Mouse (Mus musculus) kidney, embryonic 14.5 days (tissue): ENCODE data around the gene Hal. TPM values are rescaled to one million over a fixed set of nuclear protein-coding genes. Genes with fewer than 3 reads are reported as not detected.
A peak's percentile ranks its signal among the peaks of the same experiment; 100 is the strongest.
"Not testable (repeated sequence)": the region's sequence is repeated elsewhere in the genome, so short reads cannot be mapped to it uniquely, and the experiment has no call there.

Source experiments
- ATAC-seq: fragments of 200-750 bp; cut with Nextera tagmentation; 2 replicates; pipeline ENCODE4 v1.8.0; 2017; ENCODE audit warnings: moderate number of reproducible peaks, mild to moderate bottlenecking, moderate TSS enrichment, moderate library complexity; ENCODE audit not compliant: low FRiP score, low TSS enrichment
- H3K27ac ChIP-seq: fragments of 300-500 bp; sonication (generic); 2 replicates; pipeline ENCODE4 v1.5.1; 2014; ENCODE audit warnings: low read depth, mild to moderate bottlenecking, low read length, moderate library complexity, mixed read lengths
- H3K27me3 ChIP-seq: fragments of 300-500 bp; sonication (generic); 2 replicates; pipeline ENCODE4 v1.6.1; 2014; ENCODE audit warnings: mild to moderate bottlenecking, low read length; ENCODE audit not compliant: control insufficient read depth, insufficient read depth
- H3K36me3 ChIP-seq: fragments of 300-500 bp; sonication (generic); 2 replicates; pipeline ENCODE4 v1.6.1; 2014; ENCODE audit warnings: low read length, mixed read lengths; ENCODE audit not compliant: control insufficient read depth, insufficient read depth
- H3K4me1 ChIP-seq: fragments of 300-500 bp; sonication (generic); 2 replicates; pipeline ENCODE4 v1.6.1; 2014; ENCODE audit warnings: low read length, mixed read lengths; ENCODE audit not compliant: control insufficient read depth, insufficient read depth
- H3K4me2 ChIP-seq: fragments of 300-500 bp; sonication (generic); replicated peaks from 2 replicates; pipeline ENCODE4 v1.6.1; 2014; ENCODE audit warnings: low read depth, mild to moderate bottlenecking, low read length
- H3K4me3 ChIP-seq: fragments of 300-500 bp; sonication (generic); 2 replicates; pipeline ENCODE4 v1.5.1; 2014; ENCODE audit warnings: mild to moderate bottlenecking, low read length
- H3K9ac ChIP-seq: fragments of 300-500 bp; sonication (generic); 2 replicates; pipeline ENCODE4 v1.6.1; 2014; ENCODE audit warnings: low read depth, mild to moderate bottlenecking, low read length, moderate library complexity
- H3K9me3 ChIP-seq: fragments of 300-500 bp; sonication (generic); 2 replicates; pipeline ENCODE4 v1.6.1; 2016; ENCODE audit warnings: low read length; ENCODE audit not compliant: control insufficient read depth
- WGBS: fragments of 180-500 bp; shearing (Covaris S2); extraction: QIAGEN DNeasy Blood & Tissue Kit; methylation state at CpG from one replicate; pipeline ENCODE4 v1.1.7; 2014; 5-methylcytosine and 5-hydroxymethylcytosine counted together
- polyA plus RNA-seq: library from polyadenylated mRNA; unstranded; fragments of >200 nt; fragmentation: Nextera tagmentation; extraction: Ambion mirVana; gene quantifications from 2 replicates; pipeline ENCODE4 v1.2.1, GENCODE M21; 2014

The Hal gene
- polyA plus RNA-seq, 1 experiment from 2014 or later: not detected

DNA sequence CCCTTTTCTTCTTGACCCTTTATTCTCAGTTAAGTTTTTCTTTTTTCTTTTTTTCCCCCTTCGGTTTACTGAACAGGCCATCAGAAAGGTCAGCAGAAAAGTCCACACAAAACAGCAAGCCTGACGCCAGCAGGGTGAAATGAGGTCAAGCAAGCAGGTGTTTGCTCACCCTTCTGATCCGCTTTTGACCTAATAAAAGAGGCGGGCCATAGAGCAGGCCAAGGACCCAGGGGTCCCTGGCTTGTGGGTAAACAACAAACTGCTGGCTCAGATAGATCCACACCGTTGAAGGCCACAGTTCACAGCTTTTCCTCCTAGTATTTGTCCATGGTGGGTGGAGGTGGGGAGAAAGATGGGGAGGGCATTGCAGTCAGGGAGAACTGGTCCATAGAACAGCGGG lies 54.6 kb downstream of the Hal start:
- Histone ChIP-seq H3K4me2 (no peak overlapping the region), H3K4me3 (no peak overlapping the region), H3K9me3 (no peaks in the 10 kb centered on the region), H3K4me1 (peaks cover 12% of the 10 kb centered on the region), H3K27ac (no peak overlapping the region), H3K36me3 (no peaks in the 10 kb centered on the region), H3K9ac (no peak overlapping the region), H3K27me3 (no peaks in the 10 kb centered on the region)
- ATAC-seq: no peak
- WGBS: 61% methylated on average over 6 of the region's 6 CpGs

DNA sequence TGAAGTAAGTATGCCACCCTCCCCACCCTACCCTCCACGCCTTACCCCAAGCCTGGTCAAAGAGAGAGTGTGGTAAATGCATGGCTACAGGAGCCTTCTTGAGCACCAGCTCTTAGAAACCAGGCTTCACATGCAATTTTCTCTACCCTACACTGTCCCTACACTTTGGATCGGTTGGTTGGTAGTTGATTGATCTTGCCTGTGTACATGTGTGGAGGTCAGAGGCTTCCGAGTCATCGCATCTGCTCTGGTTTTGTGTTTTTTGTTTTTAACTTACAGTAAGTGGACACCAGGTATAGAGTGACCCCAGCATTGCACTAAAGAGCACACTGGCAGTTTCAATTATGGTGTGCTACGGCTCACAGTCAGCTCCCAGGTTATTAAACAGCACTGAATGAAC lies 55.6 kb downstream of the Hal start:
- Histone ChIP-seq H3K27me3 (no peaks in the 10 kb centered on the region), H3K36me3 (no peaks in the 10 kb centered on the region), H3K4me3 (no peak overlapping the region), H3K9me3 (no peaks in the 10 kb centered on the region), H3K27ac (no peak overlapping the region), H3K9ac (no peak overlapping the region), H3K4me1 (peaks cover 7% of the 10 kb centered on the region), H3K4me2 (no peak overlapping the region)
- 70% methylated on average over 5 of the region's 5 CpGs for WGBS
- no peak for ATAC-seq

DNA sequence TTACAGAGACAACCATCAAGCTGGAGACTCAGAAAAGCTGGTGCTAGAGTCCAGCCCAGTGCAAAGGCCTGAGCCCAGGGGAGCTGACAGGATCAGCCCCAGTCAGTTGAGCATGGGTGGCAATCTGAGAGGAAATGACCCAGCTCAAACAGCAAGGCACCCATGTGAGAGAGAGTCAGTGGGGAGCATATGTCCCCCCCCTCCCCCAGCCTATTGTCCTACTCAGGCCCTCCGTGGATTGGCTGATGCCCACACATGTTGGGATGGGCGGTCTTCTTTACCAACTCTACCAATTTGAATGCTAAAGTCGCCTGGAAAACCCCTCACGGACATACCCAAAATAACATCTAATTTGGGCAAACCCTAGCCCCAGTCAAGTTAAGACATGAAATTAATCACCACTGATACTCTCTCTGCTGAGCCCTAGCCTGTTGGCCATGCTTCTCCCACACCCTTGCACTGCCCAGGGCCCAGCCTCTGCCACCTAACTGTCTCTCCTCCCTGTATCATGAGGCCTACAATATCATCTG lies 59.2 kb downstream of the Hal start:
- no peak overlapping the region for H3K9ac ChIP-seq
- no peaks in the 10 kb centered on the region for H3K4me1 ChIP-seq
- no peak overlapping the region for H3K27ac ChIP-seq
- H3K9me3 ChIP-seq: no peaks in the 10 kb centered on the region
- 0 out of 2 replicates have a peak, but pooled peaks have one; percentile 28 for ATAC-seq
- H3K4me3 ChIP-seq: no peak overlapping the region
- H3K36me3 ChIP-seq: no peaks in the 10 kb centered on the region
- WGBS: 96% methylated on average over 4 of the region's 4 CpGs
- no peaks in the 10 kb centered on the region for H3K27me3 ChIP-seq
- H3K4me2 ChIP-seq: no peak overlapping the region

DNA sequence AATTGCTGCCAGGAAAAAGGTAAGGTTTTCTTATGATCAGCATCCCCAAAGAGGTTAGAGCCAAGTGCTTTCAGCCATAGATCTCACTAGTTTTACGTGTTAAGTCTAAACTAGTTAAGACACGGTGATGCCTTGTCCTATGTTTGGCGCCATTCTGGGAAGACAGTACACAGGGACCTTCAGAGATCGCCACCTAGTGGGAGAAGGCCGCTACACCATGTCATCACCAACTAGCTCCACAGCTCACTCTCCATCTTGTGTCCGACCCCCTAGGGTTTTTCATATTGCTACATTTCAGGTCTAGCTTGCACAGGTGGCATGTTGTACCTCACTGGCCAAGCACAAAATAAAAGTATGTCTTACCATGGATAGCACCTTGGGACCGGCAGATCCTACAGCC lies 60.4 kb downstream of the Hal start:
- Histone ChIP-seq H3K4me2 (no peak overlapping the region), H3K9ac (no peak overlapping the region), H3K36me3 (no peaks in the 10 kb centered on the region), H3K27me3 (no peaks in the 10 kb centered on the region), H3K4me3 (no peak overlapping the region), H3K9me3 (no peaks in the 10 kb centered on the region), H3K4me1 (no peaks in the 10 kb centered on the region), H3K27ac (no peak overlapping the region)
- peak; percentile 76 for ATAC-seq
- 11% methylated on average over 7 of the region's 7 CpGs for WGBS

DNA sequence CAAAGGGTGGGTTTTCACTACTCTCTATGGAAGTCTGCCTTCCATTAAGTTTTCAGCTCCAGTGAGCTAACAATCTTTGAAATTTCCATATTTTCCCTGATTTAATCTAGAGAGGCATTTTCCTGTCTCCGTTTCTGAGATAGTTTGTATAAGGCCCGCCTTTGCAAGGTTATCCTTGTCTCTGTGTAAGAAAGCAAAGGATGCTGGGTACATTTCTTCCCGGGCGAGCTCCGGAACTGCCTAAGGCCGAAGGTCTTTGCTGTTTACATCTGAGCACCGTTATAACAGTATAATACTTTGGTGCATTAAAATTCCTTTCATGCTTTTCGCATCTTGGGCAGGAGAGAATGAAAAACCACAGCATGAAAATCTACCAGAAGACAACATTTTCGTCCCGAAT lies 61.3 kb downstream of the Hal start:
- ATAC-seq: no peak
- no peaks in the 10 kb centered on the region for H3K9me3 ChIP-seq
- H3K27ac ChIP-seq: no peak overlapping the region
- H3K36me3 ChIP-seq: no peaks in the 10 kb centered on the region
- H3K27me3 ChIP-seq: no peaks in the 10 kb centered on the region
- H3K4me2 ChIP-seq: no peak overlapping the region
- WGBS: 77% methylated on average over 10 of the region's 10 CpGs
- H3K4me3 ChIP-seq: no peak overlapping the region
- no peak overlapping the region for H3K9ac ChIP-seq
- no peaks in the 10 kb centered on the region for H3K4me1 ChIP-seq

DNA sequence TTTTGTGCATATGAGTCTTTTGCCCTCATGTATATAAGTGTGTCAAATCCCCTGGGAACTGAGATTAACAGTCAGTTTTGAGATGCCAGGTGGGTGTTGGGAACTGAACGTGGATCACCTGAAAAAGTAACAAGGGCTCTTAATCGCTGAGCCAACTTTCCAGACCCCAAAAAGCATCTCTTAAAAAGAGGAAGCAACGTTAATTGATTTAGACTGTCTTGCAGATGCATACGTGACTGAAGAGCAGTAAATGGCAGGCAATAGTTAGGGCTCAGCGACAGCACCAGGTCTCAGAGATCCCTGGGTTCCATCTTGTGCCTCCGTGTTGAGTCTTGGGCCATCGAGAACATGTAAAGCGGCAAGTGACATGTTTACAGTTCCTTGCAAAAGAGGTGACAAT lies 64.0 kb downstream of the Hal start:
- no peaks in the 10 kb centered on the region for H3K9me3 ChIP-seq
- no peak overlapping the region for H3K9ac ChIP-seq
- H3K36me3 ChIP-seq: no peaks in the 10 kb centered on the region
- no peaks in the 10 kb centered on the region for H3K27me3 ChIP-seq
- H3K4me3 ChIP-seq: no peak overlapping the region
- no peak for ATAC-seq
- no peaks in the 10 kb centered on the region for H3K4me1 ChIP-seq
- H3K4me2 ChIP-seq: no peak overlapping the region
- 82% methylated on average over 8 of the region's 8 CpGs for WGBS
- H3K27ac ChIP-seq: no peak overlapping the region

DNA sequence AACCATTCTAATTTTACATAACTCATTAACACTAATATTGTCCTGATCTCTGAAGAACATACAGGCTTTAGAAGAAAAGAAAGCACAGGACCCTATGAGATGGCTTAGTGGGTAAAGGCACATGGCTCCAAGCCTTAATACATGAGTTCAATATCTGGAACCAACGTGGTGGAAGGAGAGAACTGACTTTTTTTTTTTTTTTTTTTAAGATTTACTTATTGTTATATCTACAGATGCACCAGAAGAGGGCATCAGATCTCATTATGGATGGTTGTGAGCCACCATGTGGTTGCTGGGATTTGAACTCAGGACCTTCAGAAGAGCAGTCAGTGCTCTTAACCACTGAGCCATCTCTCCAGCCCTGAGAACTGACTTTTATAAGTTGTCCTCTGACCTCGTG lies 69.4 kb downstream of the Hal start:
- H3K4me1 ChIP-seq, H3K9ac ChIP-seq, H3K27me3 ChIP-seq, H3K4me3 ChIP-seq, ATAC-seq, H3K9me3 ChIP-seq, H3K36me3 ChIP-seq, H3K4me2 ChIP-seq, H3K27ac ChIP-seq: not testable (repeated sequence)
- WGBS: 76% methylated on average over 2 of the region's 2 CpGs

DNA sequence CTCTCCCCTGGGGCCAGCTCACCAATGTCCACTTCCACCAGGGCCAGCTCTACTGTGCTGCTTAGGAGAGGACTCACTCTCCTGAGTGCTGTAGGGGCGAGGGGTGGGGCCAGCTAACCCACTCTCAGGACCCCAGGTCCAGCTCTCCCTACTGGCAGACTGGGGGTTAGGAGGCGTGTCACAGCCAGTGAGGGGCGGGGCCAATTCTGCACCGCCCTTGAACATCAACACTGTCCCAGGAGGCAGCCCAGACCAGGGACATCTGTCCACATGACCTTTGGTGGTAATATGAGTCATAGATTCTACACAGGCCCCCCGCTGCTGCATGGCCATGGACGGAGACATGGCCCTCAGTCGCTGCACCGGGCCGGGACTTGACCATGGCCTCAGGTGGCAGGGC lies 71.2 kb downstream of the Hal start:
- Histone ChIP-seq H3K36me3 (no peaks in the 10 kb centered on the region), H3K9me3 (no peaks in the 10 kb centered on the region; the same call in 1 of the 2 replicates)
- WGBS: 48% methylated on average over 9 of the region's 9 CpGs

DNA sequence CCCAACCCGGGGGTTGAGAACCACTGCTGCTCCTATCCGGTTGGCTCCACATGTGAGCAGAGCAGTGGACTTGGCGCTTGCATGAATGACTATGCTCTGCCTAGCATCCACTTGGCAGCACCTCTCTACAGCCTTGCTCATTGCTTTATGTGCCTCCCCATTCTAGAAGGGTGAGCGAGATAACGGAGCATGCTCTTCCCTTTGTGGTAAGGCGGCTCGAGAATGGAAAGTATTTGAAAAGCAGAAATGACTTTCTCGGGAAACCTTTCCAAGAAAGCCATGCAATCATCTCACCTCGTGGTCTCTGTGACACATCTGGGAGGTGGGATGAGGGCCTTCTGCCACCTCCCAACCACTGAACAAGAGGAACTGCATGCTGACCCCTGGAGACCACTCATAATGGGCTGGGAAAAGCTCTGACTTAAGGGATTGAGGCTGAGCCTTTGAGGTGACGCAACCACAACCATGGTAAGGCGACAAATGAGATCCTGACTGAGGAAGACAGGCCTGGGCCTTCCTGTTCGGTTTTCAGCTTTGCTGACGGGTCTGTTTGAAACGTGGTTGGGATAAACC lies 76.0 kb downstream of the Hal start:
- Histone ChIP-seq H3K4me2 (no peak overlapping the region), H3K4me3 (no peak overlapping the region), H3K9me3 (no peaks in the 10 kb centered on the region; the same call in 1 of the 2 replicates), H3K27me3 (no peaks in the 10 kb centered on the region), H3K4me1 (no peaks in the 10 kb centered on the region), H3K36me3 (no peaks in the 10 kb centered on the region), H3K27ac (no peak overlapping the region), H3K9ac (no peak overlapping the region)
- no peak for ATAC-seq
- WGBS: 91% methylated on average over 14 of the region's 14 CpGs

More for the DNA sequence above, 71.2 kb downstream of the Hal start:
- H3K4me1 ChIP-seq: no peaks in the 10 kb centered on the region
- 0 out of 2 replicates have a peak, but pooled peaks have one; percentile 35 for ATAC-seq
- no peaks in the 10 kb centered on the region for H3K27me3 ChIP-seq
- no peak overlapping the region for H3K4me3 ChIP-seq
- H3K27ac ChIP-seq: no peak overlapping the region
- no peak overlapping the region for H3K4me2 ChIP-seq
- H3K9ac ChIP-seq: no peak overlapping the region
